Mouse (Mus musculus): ENCODE data around the gene Atp2a2. TPM values are rescaled to one million over a fixed set of nuclear protein-coding genes. Genes with fewer than 3 reads are reported as not detected.

The Atp2a2 gene
- total RNA-seq (2021), result over 10,000 TPM; 11,843 to 11,873 TPM

GRCm38 (mm10) chr5:122502077-122502941 lies at the start of gene Atp2a2:
TSS of gene Atp2a2 (minus strand) at chr5:122502225.
- peak; percentile 91 to 96 for DNase-seq
- intact Hi-C loops (cut with DNase I), result loop anchor here (2.0 to 5.0 kb wide), 4 partner anchors 44 to 205 kb away; partner anchors contain the start of genes Anapc7 and P2rx4

GRCm38 (mm10) chr5:122550460-122550859 lies 48.4 kb upstream of the Atp2a2 start:
- DNase-seq, result no peak
- intact Hi-C loops (cut with DNase I), result no loop called here

GRCm38 (mm10) chr5:122548671-122549070 lies 46.6 kb upstream of the Atp2a2 start:
- peak; percentile 14 to 40 for DNase-seq
- intact Hi-C loops (cut with DNase I), result loop anchor here (2.0 to 5.0 kb wide), 2 partner anchors 64 to 78 kb away; partner anchors contain the start of gene Ift81

- DNase-seq, result peak; percentile 21 to 22
Measured at GRCm38 (mm10) chr5:122547810-122548209, 45.8 kb upstream of the Atp2a2 start.

GRCm38 (mm10) chr5:122547251-122547714 lies 45.3 kb upstream of the Atp2a2 start:
- DNase-seq, result peak; percentile 44 to 69
- intact Hi-C loops (cut with DNase I), result loop anchor here (2.0 to 5.0 kb wide), 2 partner anchors 44 to 65 kb away; partner anchors contain the start of genes Atp2a2 and Ift81

More at GRCm38 (mm10) chr5:122547810-122548209, 45.8 kb upstream of the Atp2a2 start:
- intact Hi-C loops (cut with DNase I), result loop anchor here (2.0 to 5.0 kb wide), 3 partner anchors 45 to 79 kb away; partner anchors contain the start of genes Atp2a2 and Ift81

GRCm38 (mm10) chr5:122543392-122543791 lies 41.4 kb upstream of the Atp2a2 start:
- intact Hi-C loops (cut with DNase I), result no loop called here
- no peak for DNase-seq

GRCm38 (mm10) chr5:122541871-122542270 lies 39.8 kb upstream of the Atp2a2 start:
- no peak for DNase-seq
- intact Hi-C loops (cut with DNase I), result no loop called here

GRCm38 (mm10) chr5:122538077-122538476 lies 36.1 kb upstream of the Atp2a2 start:
- DNase-seq, result no peak
- intact Hi-C loops (cut with DNase I), result no loop called here

GRCm38 (mm10) chr5:122537654-122538053 lies 35.6 kb upstream of the Atp2a2 start:
- intact Hi-C loops (cut with DNase I), result no loop called here
- DNase-seq, result no peak

- intact Hi-C loops (cut with DNase I), result no loop called here
- DNase-seq, result no peak
Measured at GRCm38 (mm10) chr5:122533884-122534283, 31.9 kb upstream of the Atp2a2 start.

GRCm38 (mm10) chr5:122529913-122530604 lies 28.0 kb upstream of the Atp2a2 start:
- no peak for DNase-seq
- intact Hi-C loops (cut with DNase I), result no loop called here

GRCm38 (mm10) chr5:122529316-122529715 lies 27.3 kb upstream of the Atp2a2 start:
- peak; percentile 69 to 73 for DNase-seq
- intact Hi-C loops (cut with DNase I), result no loop called here

- intact Hi-C loops (cut with DNase I), result no loop called here
- DNase-seq, result no peak
Measured at GRCm38 (mm10) chr5:122528591-122528990, 26.6 kb upstream of the Atp2a2 start.

GRCm38 (mm10) chr5:122527761-122528160 lies 25.7 kb upstream of the Atp2a2 start:
- intact Hi-C loops (cut with DNase I), result no loop called here
- DNase-seq, result peak in 1 of 2 experiments; percentile 20

- peak; percentile 62 to 70 for DNase-seq
- intact Hi-C loops (cut with DNase I), result no loop called here
Measured at GRCm38 (mm10) chr5:122526878-122527730, 25.1 kb upstream of the Atp2a2 start.

- intact Hi-C loops (cut with DNase I), result no loop called here
- peak; percentile 44 to 58 for DNase-seq
Measured at GRCm38 (mm10) chr5:122526405-122526804, 24.4 kb upstream of the Atp2a2 start.

GRCm38 (mm10) chr5:122525238-122525931 lies 23.4 kb upstream of the Atp2a2 start:
- intact Hi-C loops (cut with DNase I), result loop anchor here (1.0 to 2.0 kb wide), 2 partner anchors 15 to 96 kb away; no protein-coding TSS in a partner anchor
- DNase-seq, result peak; percentile 46 to 58

- intact Hi-C loops (cut with DNase I), result loop anchor here (1.0 to 2.0 kb wide), 2 partner anchors 14 to 96 kb away; no protein-coding TSS in a partner anchor
- DNase-seq, result peak; percentile 29 to 48
Measured at GRCm38 (mm10) chr5:122524854-122525237, 22.8 kb upstream of the Atp2a2 start.

- DNase-seq, result peak in 1 of 2 experiments; percentile 44
Measured at GRCm38 (mm10) chr5:122524244-122524643, 22.2 kb upstream of the Atp2a2 start.

More at GRCm38 (mm10) chr5:122524244-122524643, 22.2 kb upstream of the Atp2a2 start:
- intact Hi-C loops (cut with DNase I), result loop anchor here (2.0 kb wide), 1 partner anchor 13 kb away; no protein-coding TSS in a partner anchor
